Mouse (Mus musculus): ENCODE data around the gene Tm9sf4.

Tm9sf4 gene

GRCm38 (mm10) chr2:153218516-153218915, 57.4 kb downstream of the Tm9sf4 start:
- DNase-seq: no peak

- DNase-seq: no peak
These were observed 60.5 kb downstream of the Tm9sf4 start for GRCm38 (mm10) chr2:153221620-153222019.

- DNase-seq: no peak
These were observed 61.0 kb downstream of the Tm9sf4 start for GRCm38 (mm10) chr2:153222130-153222529.

DNA sequence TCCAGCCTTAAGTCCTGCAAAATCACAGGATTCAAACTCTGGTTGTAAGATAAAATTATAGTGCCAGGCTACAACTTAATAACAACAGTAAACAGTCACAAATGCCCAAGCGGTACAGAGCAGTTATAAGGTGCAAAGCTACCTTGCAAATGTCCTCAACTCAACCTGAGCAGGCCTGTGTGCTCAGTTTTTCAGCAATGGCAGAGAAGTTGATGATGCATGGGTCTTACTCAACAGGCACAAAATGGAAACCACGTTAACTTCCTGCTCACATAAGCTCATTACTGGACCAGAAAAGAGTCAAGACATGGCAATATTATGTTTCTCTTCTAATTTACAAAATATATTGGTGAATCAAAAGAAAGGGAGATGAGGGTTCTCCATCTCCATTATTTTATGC, 61.5 kb downstream of the Tm9sf4 start:
- no peak for DNase-seq

GRCm38 (mm10) chr2:153224946-153225594, 64.0 kb downstream of the Tm9sf4 start, which contains the start of gene Tspyl3:
Gene Tspyl3, minus strand, starts transcription at chr2:153225441.
- peak; percentile 69 to 76 for DNase-seq

DNA sequence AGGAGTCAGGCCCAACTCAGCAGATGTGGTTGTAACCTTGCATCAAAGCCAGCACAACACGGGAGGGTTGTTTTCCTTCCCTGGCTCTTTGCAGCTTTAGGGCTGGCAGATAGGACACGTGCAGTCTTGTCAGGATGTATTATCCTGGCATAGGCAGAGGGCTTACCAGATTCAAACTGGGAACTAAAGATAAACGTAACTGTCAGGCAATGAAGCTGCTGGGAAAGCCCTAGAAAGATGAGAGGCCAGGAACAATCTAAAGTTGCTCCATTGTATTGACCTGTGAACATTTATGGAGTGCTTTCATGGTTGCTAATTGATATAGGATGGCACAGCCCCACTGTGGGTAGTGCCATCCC, 64.5 kb downstream of the Tm9sf4 start:
- DNase-seq: no peak

- no peak for DNase-seq
These were observed 66.9 kb downstream of the Tm9sf4 start for GRCm38 (mm10) chr2:153227959-153228358.

DNA sequence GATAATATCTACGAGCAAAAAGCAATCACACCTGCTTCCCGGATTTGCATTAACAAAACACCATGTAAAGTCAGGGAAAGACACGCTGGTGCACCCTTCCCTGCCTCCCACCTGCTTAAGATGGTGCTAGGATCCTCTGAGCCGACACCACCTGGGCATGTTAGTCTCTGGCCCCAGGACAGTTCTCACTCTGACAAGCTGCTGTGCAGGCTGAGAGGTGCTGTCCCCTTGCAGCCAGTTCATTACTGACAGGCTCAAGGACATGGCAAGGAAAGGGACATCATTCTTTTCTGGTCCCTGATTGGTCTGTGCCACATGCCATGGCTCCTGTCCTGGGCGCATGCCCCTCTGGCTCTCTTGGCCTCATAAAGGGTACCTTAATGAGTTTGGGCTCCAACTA, 67.4 kb downstream of the Tm9sf4 start:
- DNase-seq: no peak

GRCm38 (mm10) chr2:153237193-153237592, 76.1 kb downstream of the Tm9sf4 start:
- no peak for DNase-seq

- DNase-seq: no peak
These were observed 76.8 kb downstream of the Tm9sf4 start for GRCm38 (mm10) chr2:153237891-153238290.

GRCm38 (mm10) chr2:153238406-153238805, 77.3 kb downstream of the Tm9sf4 start:
- DNase-seq: no peak

DNA sequence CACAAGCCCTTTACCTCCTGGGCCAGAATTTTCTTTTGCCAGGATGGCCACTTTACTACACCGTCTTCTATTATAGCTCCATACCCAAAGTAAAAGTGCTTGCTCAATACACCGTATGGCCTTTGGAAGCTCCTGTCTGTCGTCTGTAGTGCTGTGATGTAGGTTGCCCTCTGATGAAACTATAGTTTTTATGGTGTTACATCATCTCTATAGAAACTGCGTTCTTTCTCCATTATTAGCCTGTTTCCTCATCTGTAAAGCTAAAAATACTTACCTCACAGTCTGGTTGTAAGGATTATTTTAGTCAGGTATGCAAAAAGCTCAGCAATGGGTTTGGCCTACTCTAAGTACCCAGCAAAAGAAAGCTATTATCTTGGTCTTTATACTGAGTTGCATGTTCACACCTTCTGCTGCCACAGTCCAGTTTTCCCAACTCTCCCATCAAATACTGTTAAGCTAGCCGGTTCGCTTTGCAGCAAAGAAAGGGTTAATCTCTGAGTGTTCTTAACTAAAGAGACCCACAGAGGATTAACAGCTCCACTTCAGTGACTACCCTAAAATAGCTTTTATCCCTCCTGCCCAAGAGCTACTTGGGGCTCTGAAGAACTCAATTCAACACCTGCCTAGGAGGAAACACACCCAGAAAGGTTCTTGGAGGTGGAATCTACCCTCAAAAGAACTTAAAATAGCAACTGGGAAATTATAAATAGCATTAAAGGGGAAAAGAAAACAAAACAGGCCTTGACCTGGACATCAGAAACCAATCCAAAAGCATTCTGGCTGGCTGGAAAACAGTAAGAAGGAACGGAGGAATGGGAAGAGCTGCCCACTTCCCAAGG, 78.1 kb downstream of the Tm9sf4 start:
- DNase-seq: no peak

GRCm38 (mm10) chr2:153239860-153240480, 78.9 kb downstream of the Tm9sf4 start:
- peak; percentile 17 to 43 for DNase-seq

- peak in 1 of 2 experiments; percentile 28 for DNase-seq
These were observed 79.7 kb downstream of the Tm9sf4 start for GRCm38 (mm10) chr2:153240701-153241235.

DNA sequence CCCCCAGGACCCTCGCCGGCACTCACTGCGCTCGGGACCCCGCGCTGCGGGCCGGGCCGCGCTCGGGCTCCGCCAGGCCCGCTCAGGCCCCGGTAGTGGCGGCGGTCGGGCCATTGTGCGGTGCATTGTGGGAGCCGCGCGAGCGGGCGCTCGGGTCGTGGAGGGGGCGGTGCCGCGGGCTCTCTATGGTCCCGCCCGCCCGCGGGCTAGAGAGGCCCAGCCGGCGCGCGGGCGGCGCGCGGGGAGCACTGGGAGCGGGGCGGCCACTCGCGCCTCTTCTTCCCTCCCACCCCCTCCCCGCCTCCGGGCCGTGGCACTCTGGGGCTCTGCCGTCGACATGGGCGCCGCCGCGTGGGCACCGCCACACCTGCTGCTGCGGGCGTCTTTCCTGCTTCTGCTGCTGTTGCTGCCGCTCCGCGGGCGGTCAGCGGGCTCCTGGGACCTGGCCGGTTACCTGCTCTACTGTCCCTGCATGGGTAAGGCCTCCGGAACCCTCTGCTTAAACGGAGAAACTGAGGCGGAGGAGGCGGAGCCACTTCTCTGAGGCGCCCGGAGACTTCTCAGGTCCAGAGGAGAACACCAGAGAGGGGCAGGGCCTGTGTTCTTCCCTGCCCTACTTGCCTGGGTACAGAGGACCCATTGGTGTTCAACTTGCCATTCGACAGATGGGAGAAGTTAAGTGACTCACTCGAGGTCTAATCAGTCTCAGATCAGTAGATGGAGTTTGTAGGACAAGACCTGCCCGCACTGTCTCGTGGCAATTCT, 80.3 kb downstream of the Tm9sf4 start, which contains the start of the genes Plagl2 and Pofut1:
Plagl2 (minus strand) TSS at position 177 of the 765 bp plus-strand sequence.
Pofut1 (plus strand) TSS at position 284 of the 765 bp plus-strand sequence.
- DNase-seq: peak; percentile 91 to 94

DNA sequence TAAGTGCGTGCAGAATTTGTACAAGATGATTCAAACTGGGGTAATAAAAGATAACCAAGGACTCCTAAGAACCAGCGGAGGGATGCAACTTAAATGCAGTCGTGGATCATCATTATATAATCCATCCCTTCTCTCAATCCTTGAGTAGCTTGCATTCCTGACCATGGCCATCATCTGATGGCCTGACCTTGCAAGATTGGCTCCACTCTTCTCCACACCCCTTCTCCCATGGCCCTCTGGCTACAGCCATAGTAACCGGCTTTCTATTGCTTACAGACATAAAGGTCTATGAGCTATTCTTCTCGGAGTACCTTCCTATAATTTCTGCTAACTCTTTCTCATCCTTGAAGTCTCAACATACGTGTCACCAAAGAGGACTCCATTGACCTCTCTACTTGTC, 81.1 kb downstream of the Tm9sf4 start:
- no peak for DNase-seq

DNA sequence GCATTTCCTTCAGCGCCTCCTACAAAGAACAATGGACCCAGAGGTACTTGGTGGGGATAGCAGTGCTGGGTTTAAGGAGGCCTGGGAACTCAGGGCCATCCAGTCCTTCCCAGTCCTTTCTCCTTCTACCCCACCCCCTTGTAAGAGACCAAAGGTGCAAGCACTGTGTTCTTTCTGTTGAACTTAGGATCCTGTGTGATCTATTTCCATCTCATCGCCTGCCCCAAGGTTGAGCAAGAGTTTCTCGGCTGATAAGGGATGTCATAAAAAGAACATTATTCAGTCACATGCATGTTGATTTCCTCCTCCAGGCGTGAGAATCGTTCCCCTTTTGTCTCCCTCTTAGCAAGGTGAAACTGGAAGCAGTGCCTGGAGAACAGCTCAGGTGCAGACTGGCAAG, 88.6 kb downstream of the Tm9sf4 start:
- DNase-seq: no peak

- DNase-seq: no peak
These were observed 95.5 kb downstream of the Tm9sf4 start for GRCm38 (mm10) chr2:153256604-153257003.

DNA sequence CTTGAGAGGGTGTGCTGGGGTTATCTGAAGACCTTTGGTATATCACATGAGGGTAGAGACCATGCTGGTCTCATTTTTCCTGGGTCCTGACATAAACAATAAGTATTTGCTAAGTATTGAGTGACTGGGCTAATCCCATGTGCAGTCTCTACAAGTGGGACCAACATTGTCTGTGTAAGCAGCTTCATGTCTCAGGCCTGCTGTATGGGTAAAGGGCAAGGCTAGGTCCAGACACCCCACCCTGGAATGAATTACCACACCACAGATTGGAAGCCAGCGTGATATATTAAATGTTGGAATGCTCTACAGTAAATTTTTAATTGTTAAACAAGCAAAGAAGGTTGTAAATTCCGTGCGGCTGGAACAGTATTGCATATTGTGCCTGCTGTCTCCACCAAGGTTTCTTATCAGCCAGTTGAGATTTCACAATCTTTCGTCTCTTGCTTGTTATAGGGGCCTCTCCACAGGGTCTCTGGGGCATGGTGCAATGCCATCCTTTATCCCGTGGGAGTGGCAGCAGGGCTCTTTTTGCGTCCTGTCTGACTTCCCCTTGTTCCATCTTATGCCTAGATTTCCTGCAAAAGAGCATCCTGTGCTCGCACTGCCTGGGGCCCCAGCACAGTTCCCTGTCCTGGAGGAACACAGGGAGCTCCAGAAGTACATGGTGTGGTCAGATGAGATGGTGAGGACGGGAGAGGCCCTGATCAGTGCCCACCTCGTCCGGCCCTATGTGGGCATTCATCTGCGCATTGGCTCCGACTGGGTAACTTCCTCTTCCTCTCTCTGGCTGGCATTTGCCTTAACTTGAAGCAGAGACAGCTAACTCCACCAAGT, 98.1 kb downstream of the Tm9sf4 start:
- no peak for DNase-seq
